Mouse (Mus musculus) G1E (cell line): ENCODE measurements at regions not wholly inside any gene's neighbourhood (a gene's known extent, or its start where the extent isn't known, plus 50 kb on each side); places are given as distances from the start of the nearest gene placed in this dataset.

Experiments used
- ATAC-seq: 2 replicates; pipeline ENCODE4 v1.8.0; 2016; ENCODE audit warnings: mild to moderate bottlenecking; ENCODE audit not compliant: insufficient number of reproducible peaks, poor library complexity, low FRiP score, severe bottlenecking; ENCODE audit errors: extremely low read depth
- DNase-seq: peaks from one replicate; pipeline ENCODE4 v3.0.0; 2012; ENCODE audit warnings: low spot score
- H3K27me3 ChIP-seq: 2 replicates; pipeline ENCODE4 v1.6.1; 2012; ENCODE audit warnings: mild to moderate bottlenecking, low read length, inconsistent platforms; ENCODE audit not compliant: insufficient read depth
- H3K36me3 ChIP-seq: replicated peaks from 2 replicates; pipeline ENCODE3; 2012; ENCODE audit warnings: mild to moderate bottlenecking, inconsistent platforms
- H3K4me1 ChIP-seq: 2 replicates; pipeline ENCODE4 v1.6.1; 2012; ENCODE audit warnings: low read depth, low read length, inconsistent platforms, mixed read lengths; ENCODE audit not compliant: insufficient read depth
- H3K4me3 ChIP-seq: 2 replicates; pipeline ENCODE4 v1.5.1; 2012; ENCODE audit warnings: low read depth, mild to moderate bottlenecking, inconsistent platforms, low read length, moderate library complexity, mixed read lengths
- H3K9me3 ChIP-seq: replicated peaks from 2 replicates; pipeline ENCODE4 v1.6.1; 2012; ENCODE audit warnings: inconsistent platforms
- CTCF ChIP-seq: IDR thresholded peaks from 2 replicates; pipeline ENCODE4 v1.5.1; 2012; ENCODE audit warnings: low read depth, low read length, inconsistent platforms, mixed read lengths
- GATA1 ChIP-seq: IDR thresholded peaks from 2 replicates; pipeline ENCODE4 v1.6.1; 2012; ENCODE audit warnings: borderline replicate concordance, low read length, inconsistent platforms, mixed read lengths
- GATA2 ChIP-seq: IDR thresholded peaks from 2 replicates; pipeline ENCODE4 v1.6.1; 2012; ENCODE audit warnings: low read depth, low read length, inconsistent platforms, borderline replicate concordance
- POLR2AphosphoS5 ChIP-seq: IDR thresholded peaks from 2 replicates; pipeline ENCODE4 v1.6.1; 2012; ENCODE audit warnings: low read depth, low read length, inconsistent platforms; ENCODE audit not compliant: insufficient replicate concordance
- TAL1 ChIP-seq: conservative IDR thresholded peaks from 2 replicates; pipeline ENCODE4 v1.6.1; 2012; ENCODE audit warnings: low read depth, low read length, inconsistent platforms, mixed read lengths

DNA sequence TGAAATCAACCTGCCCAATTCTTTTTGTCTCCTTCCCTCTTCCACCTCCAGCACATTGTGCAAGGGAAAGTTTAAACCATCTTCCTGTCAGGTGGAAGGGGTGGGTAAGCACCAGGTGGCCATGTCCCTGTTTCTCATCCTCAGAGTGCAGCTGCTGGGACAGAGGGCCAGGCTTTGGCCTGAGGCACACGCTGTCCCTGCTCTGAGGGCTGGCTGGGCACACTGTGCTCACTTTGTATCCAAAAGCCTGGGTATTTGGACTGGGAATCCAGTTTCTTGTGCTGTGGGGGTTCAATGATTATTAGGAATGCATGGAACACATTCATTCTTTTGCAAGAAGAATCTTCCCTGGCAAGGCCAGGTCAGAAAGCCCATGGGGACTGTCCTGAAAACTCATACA, 153.9 kb upstream of the Trp63 start:
- Histone ChIP-seq H3K36me3 (peaks cover 8% of the 10 kb centered on the region), H3K27me3 (no peaks in the 10 kb centered on the region)
- ATAC-seq: no peak

DNA sequence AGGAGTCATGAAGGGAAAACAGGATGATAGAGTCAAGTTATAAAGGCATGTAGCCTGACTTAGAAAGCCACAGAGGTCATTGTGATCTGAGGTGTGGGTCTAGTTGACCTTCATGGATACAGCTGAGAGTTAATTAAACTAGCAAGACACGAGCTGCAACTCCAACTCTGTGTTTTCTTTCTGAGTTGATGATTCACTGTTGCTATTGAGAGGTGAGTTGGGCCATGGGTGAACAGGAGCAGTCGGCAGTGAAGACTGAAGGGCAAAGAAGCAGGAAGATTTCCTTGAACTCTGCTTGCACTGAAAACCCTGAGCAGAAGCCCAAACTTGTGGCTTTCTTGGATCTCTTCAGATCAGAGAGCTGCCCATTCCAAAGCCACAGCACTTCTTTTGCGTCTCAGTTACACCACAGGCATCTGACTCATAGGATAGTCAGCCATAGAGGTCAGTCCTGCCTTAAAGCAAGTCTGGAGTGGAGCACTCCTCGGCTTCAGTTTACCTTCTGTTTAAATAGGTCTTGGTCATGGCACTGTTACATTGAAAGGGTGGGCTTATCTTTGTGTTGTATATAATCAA, 151.7 kb upstream of the Trp63 start:
- ATAC-seq: no peak
- no peak for DNase-seq
- H3K9me3 ChIP-seq: no peaks in the 10 kb centered on the region
- H3K27me3 ChIP-seq: no peaks in the 10 kb centered on the region; the same call in 1 of the 2 replicates
- TF ChIP-seq GATA1 (no peak), TAL1 (no peak)
- H3K36me3 ChIP-seq: no peaks in the 10 kb centered on the region
- H3K4me3 ChIP-seq: no peak overlapping the region
- H3K4me1 ChIP-seq: no peaks in the 10 kb centered on the region

More for the DNA sequence above, 153.9 kb upstream of the Trp63 start:
- no peak for DNase-seq
- H3K9me3 ChIP-seq: peaks cover 4% of the 10 kb centered on the region; the same call in 1 of the 2 replicates
- H3K4me3 ChIP-seq: no peak overlapping the region
- no peaks in the 10 kb centered on the region for H3K4me1 ChIP-seq
- TF ChIP-seq GATA2 (no peak), GATA1 (no peak), POLR2AphosphoS5 (no peak), TAL1 (no peak), CTCF (no peak)

GRCm38 (mm10) chr16:25532519-25533205, 150.9 kb upstream of the Trp63 start:
- TF ChIP-seq CTCF (no peak), POLR2AphosphoS5 (no peak), GATA1 (no peak), GATA2 (no peak), TAL1 (no peak)
- Histone ChIP-seq H3K4me1 (no peaks in the 10 kb centered on the region), H3K27me3 (no peaks in the 10 kb centered on the region; the same call in 1 of the 2 replicates), H3K36me3 (no peaks in the 10 kb centered on the region), H3K4me3 (no peak overlapping the region), H3K9me3 (no peaks in the 10 kb centered on the region)
- ATAC-seq (no peak), DNase-seq (no peak)

DNA sequence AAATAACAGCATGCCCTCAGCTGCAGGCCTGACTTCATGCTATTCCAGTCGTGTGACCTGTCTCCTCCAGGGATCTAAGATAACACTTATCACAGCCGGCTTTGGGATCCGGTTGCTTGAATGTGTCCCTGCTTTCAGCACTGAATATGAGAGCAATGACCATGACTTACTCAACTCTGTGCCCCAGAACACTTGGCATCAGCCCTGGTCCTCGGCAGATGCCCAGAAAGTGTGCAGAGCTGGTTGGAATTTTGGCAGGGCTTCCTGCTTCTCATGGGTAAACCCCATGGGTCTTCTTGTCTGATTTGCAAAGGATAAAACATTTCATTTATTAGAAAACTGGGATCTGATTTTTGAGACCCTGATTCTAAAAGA, 150.4 kb upstream of the Trp63 start:
- Histone ChIP-seq H3K36me3 (no peaks in the 10 kb centered on the region), H3K27me3 (no peaks in the 10 kb centered on the region; the same call in 1 of the 2 replicates), H3K9me3 (no peaks in the 10 kb centered on the region), H3K4me3 (no peak overlapping the region), H3K4me1 (no peaks in the 10 kb centered on the region)
- TF ChIP-seq GATA1: no peak
- TF ChIP-seq GATA2: no peak
- no peak for TF ChIP-seq POLR2AphosphoS5
- no peak for TF ChIP-seq TAL1
- TF ChIP-seq CTCF: no peak
- ATAC-seq (no peak), DNase-seq (no peak)

GRCm38 (mm10) chr16:25536550-25536949, 147.0 kb upstream of the Trp63 start:
- Histone ChIP-seq H3K4me1 (no peaks in the 10 kb centered on the region), H3K4me3 (no peak overlapping the region), H3K27me3 (no peaks in the 10 kb centered on the region; the same call in 1 of the 2 replicates), H3K36me3 (no peaks in the 10 kb centered on the region), H3K9me3 (no peaks in the 10 kb centered on the region)
- TF ChIP-seq CTCF: no peak
- TF ChIP-seq TAL1: no peak
- TF ChIP-seq POLR2AphosphoS5: no peak
- no peak for TF ChIP-seq GATA2
- no peak for TF ChIP-seq GATA1
- DNase-seq (no peak), ATAC-seq (no peak)

- Histone ChIP-seq H3K27me3 (no peaks in the 10 kb centered on the region), H3K9me3 (no peaks in the 10 kb centered on the region), H3K36me3 (no peaks in the 10 kb centered on the region), H3K4me1 (no peaks in the 10 kb centered on the region), H3K4me3 (no peak overlapping the region)
- ATAC-seq: no peak
- DNase-seq: no peak
- no peak for TF ChIP-seq TAL1
- TF ChIP-seq GATA2: no peak
- no peak for TF ChIP-seq POLR2AphosphoS5
- no peak for TF ChIP-seq GATA1
- TF ChIP-seq CTCF: no peak
Measured at GRCm38 (mm10) chr16:25549542-25550110, 133.9 kb upstream of the Trp63 start.
